Mouse (Mus musculus) bone marrow, adult 2 months (tissue): ENCODE results near the gene Erc2.

Source experiments
- CTCF ChIP-seq: fragments of 200-500 bp; IDR thresholded peaks from 2 replicates; pipeline ENCODE4 v1.5.1; 2011; ENCODE audit warnings: low read length, control low read depth; ENCODE audit not compliant: control insufficient read depth, insufficient read depth
- POLR2A ChIP-seq: fragments of 200-500 bp; IDR thresholded peaks from 2 replicates; pipeline ENCODE4 v1.6.1; 2011; ENCODE audit warnings: low read depth, mild to moderate bottlenecking, control low read depth, low read length, borderline replicate concordance; ENCODE audit not compliant: control insufficient read depth

DNA sequence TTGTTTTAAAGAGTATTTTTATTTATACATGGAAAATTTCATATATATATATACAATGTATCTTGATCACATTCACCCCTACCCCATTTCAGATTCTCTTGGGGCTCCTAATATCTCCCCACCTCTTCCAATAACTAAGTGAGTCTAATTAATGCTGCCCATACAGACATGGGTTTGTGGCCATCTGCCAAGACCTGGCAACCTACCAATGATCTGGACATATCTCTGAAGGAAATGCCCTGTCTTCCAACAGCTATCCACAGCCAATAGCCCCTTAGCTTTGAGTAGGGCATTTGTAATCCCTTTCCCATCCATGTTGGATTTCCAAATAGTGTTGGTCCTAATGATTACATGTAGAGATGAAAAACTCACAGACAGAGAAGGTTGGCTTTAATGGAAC lies 245.2 kb downstream of the Erc2 start:
- TF ChIP-seq POLR2A (no peak), CTCF (no peak)
